Mouse (Mus musculus) G1E (cell line): ENCODE results near the gene Asb1.

Experiments used
- CTCF ChIP-seq: IDR thresholded peaks from 2 replicates; pipeline ENCODE4 v1.5.1; 2012; ENCODE audit warnings: low read depth, low read length, inconsistent platforms, mixed read lengths
- GATA1 ChIP-seq: IDR thresholded peaks from 2 replicates; pipeline ENCODE4 v1.6.1; 2012; ENCODE audit warnings: borderline replicate concordance, low read length, inconsistent platforms, mixed read lengths
- POLR2AphosphoS5 ChIP-seq: IDR thresholded peaks from 2 replicates; pipeline ENCODE4 v1.6.1; 2012; ENCODE audit warnings: low read depth, low read length, inconsistent platforms; ENCODE audit not compliant: insufficient replicate concordance
- TAL1 ChIP-seq: conservative IDR thresholded peaks from 2 replicates; pipeline ENCODE4 v1.6.1; 2012; ENCODE audit warnings: low read depth, low read length, inconsistent platforms, mixed read lengths

DNA sequence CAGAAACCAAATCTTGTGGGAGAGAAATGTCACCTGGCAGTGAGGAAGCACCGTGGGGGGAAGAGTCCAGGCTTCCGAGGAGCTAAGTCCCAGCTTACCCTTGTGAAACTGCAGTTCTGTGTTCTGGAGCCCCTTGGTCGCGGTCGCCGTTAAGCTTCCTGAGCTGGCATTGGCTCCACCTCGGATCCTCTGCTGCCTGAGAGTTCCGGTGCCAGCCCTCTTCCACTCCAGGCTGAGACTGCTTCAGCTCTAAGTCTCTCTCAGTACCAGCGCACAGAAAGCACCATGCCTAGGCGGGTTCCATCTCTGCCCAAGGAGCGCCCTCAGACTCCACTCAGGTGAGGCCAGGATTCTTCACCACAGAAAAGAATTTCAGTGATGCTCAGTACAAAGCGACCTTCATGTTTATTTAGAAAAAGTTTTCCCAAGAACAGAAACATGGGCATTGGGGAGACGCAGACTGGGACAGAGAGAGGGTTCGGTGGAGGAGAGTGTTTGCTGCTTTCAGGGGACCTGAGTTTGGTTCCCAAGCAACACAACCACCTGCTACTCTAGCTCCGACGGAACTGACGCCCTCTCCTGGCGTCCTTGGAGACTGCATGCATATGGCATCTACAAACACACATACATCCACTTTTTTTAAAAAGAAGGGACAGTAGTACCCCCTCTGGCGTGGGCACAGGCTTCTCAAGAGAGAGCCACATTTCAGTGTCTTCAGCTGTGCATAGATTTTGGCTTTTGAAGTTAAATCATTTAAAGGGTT lies 6.2 kb upstream of the Asb1 start:
- no peak; the same call in 1 of the 2 replicates for TF ChIP-seq CTCF
- no peak for TF ChIP-seq TAL1
- TF ChIP-seq POLR2AphosphoS5 = no peak
- no peak for TF ChIP-seq GATA1
